Mouse (Mus musculus) adrenal gland, postnatal 36 days (tissue): ENCODE measurements around the gene Timmdc1. TPM values are rescaled to one million over a fixed set of nuclear protein-coding genes. Genes with fewer than 3 reads are reported as not detected.
"Not testable (repeated sequence)": the region's sequence is repeated elsewhere in the genome, so short reads cannot be mapped to it uniquely, and the experiment has no call there.

Source experiments
- DNase-seq, 2 experiments: peaks; one replicate each; pipeline ENCODE4 v3.0.0; 2021; ENCODE audit warnings: mixed read lengths in 1 of 2
- total RNA-seq, 2 experiments: library from RNA; stranded (reverse); gene quantifications; 2 replicates each; pipeline ENCODE4 v1.2.3; 2021

Gene Timmdc1
- total RNA-seq, 2 experiments from 2014 or later: 46.1 to 47.8 TPM

DNA sequence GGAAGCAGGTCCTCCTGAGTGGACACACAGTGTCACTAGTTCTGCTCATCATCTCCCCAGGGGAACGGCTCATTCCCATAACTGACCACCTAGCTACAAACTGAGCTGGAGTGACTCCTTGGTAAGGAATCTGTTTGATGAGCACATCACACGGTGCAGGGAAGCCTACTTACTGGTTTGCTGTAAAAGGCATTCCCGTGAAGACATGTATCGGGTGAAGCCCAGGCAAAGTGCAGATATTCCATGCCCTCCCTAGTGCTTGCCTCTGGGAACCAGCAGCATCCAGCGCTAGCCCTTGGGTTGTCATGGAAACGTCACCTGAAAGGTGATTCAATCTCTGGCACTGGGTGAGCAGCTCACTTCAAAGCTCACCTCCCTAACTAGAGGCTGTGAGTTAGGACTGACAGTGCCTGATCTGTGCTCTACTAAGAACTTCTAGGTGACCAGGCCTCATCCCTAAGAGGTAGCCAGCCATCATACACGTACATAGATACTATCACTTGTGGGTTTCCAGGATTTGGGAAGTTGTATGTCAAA lies 25.8 kb downstream of the Timmdc1 start:
- no peak for DNase-seq

DNA sequence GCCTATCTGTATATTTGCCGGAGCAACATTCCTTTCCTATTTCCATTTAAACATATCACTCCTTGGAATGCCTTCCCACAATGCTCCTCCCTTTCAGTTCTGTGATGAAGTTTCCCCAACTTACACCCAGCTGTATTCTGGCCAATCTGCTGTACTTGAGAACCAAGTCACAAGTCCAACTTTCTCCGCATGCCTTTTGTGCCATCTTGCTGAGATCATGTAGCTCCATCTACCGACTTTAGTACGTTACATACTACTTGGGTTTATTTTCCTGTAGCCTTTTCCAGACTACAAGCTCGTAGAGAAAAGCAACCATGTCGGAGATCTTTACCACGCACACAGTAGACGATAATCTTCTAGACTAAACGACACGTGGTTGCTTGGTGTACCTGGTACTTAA lies 28.6 kb downstream of the Timmdc1 start:
- no peak for DNase-seq

DNA sequence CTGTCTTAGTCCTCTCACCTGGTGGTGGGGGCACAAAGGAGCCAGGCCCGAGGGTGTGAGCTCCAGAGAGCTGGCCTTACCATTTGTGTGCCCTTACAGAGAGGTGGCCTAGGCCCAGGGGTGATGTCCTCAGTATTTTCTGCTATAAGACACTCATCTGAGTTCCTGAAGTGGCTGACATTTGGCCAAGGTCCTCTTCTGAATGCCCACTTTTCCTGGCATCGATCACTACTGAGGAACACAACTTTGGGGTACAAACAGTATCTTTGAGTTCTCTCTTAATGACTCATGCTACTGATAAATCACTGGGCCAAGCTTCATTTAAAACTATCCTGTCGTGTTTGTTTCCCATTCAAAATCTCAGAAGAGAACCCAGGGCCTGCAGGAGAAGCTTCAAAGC lies 29.9 kb downstream of the Timmdc1 start:
- peak in 1 of 2 experiments; percentile 41 for DNase-seq

DNA sequence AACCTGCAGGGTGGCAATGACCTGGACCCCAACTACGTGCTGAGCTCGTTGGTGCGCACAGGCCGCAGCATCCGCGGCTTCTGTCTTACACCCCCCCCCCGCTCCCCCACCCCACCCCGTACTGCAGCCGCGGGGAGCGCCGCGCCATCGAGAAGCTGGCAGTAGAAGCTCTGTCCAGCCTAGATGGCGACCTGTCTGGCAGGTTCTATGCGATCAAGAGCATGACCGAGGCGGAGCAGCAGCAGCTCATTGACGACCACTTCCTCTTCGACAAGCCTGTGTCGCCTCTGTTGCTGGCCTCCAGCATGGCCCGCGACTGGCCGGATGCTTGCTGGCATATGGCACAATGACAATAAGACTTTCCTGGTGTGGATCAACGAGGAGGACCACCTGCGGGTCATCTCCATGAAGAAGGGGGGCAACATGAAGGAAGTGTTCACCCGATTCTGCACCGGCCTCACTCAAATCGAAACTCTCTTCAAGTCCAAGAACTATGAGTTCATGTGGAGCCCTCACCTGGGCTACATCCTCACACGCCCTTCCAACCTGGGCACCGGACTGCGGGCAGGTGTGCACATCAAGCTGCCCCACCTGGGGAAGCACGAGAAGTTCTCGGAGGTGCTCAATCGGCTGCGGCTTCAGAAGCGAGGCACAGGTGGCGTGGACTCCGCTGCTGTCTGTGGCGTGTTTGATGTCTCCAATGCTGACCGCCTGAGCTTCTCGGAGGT lies 38.7 kb downstream of the Timmdc1 start:
- DNase-seq: no peak

DNA sequence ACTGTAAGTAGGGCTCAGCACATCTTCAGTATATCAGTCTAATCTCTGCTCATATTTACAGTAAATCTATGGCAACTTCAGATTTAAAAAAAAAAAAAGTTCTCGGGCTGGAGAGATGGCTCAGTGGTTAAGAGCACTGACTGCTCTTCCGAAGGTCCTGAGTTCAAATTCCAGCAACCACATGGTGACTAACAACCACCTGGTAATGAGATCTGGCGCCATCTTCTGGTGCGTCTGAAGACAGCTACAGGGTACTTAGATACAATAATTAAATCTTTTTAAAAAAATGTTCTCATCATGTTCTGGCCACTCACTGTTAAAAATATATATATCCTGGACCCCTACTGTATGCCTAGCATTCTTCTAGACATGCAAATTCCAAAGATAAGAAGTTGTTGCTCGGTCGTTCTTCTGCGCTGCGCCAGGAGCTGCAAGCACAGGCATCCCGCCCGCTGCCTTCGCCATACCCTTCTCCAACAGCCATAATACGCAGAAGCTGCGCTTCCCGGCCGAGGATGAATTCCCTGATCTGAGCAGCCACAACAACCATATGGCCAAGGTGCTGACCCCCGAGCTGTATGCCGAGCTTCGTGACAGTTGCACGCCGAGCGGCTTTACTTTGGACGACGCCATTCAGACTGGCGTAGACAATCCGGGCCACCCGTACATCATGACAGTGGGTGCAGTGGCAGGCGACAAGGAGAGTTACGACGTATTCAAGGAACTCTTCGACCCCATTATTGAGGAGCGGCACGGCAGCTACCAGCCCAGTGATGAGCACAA lies 39.5 kb downstream of the Timmdc1 start:
- peak; percentile 59 to 61 for DNase-seq

DNA sequence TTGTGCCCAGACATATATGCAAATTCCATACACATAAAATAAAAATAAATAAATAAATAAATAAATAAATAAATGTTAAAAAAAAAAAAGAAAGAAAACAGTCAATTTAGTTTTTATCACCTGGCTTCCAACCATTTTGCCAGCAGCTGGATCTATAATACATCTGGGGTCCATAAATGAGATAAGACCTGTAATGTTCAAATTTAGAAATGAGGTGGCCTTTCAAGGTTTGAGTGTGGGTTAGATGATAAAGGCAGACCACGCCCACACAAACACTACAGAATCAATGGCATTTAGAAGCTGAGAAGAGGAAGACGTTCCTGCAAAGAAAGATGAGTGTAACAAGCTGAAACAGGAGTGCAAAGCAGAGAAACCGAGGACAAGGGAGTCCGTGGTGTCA lies 41.1 kb downstream of the Timmdc1 start:
- DNase-seq: no peak

DNA sequence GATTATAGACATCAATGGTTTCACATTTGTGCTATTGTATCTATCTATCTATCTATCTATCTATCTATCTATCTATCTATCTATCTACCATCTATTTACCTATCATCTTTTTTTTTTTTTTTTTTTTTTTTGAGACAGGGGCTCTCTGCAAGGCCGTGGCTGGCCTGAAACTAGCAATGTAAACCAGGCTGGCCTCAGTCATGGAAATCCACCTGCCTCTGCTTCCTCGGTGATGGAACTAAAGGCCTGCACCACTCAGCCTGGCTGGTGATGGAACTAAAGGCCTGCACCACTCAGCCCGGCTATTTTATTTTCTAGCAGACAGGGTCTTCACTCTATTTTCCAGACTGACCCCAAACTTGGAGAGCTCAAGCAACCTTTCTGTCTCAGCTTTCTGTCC lies 44.2 kb downstream of the Timmdc1 start:
- DNase-seq: no peak

DNA sequence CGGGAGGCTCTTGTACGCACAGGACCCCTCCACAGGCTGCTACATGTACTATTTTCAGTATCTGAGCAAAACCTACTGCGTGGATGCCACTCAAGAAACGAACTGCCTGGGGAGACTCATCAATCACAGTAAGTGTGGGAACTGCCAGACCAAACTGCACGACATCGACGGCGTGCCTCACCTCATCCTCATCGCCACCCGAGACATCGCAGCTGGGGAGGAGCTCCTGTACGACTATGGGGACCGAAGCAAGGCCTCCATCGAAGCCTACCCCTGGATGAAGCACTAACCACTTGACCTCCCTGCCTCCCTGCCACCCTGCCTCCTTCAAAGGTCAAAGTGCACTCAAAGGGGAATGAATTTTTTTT lies 45.2 kb downstream of the Timmdc1 start:
- not testable (repeated sequence) for DNase-seq

DNA sequence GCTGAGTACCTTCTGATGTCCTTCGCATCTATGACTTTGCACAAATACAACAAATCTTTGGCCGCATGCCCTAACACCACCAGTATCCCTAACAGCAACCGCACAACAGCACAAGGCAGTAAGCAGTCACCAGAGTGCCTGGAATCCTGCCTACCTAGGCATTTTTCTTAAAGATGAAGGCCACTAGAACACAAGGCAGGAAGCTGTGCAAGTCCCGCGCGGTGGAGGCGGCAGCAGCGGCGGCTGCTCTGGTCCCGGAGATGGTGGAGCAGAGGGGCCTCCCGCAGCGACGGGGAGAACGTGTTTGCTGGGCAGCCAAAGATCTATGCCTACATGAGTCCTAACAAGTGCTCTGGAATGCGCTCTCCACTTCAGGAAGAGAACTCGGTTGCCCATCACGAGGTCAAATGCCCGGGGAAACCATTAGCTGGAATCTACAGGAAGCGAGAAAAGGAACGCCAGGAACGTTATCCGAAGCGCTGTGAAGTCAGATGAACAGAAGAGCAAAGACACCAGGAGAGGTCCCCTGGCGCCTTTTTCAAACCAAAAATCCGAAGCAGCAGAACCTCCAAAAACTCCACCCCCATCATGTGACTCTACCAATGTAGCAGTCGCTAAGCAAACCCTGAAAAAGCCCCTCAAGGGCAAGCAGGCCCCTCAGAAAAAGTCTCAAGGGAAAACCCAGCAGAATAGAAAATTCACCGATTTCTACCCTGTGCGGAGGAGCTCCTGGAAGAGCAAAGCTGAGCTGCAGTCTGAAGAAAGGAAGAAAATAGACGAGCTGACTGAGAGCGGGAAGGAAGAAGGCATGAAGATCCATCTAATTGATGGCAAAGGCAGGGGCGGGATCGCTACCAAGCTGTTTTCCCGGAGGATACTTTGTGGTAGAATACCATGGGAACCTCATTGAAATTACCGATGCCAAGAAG lies 45.9 kb downstream of the Timmdc1 start:
- peak; percentile 56 to 66 for DNase-seq

DNA sequence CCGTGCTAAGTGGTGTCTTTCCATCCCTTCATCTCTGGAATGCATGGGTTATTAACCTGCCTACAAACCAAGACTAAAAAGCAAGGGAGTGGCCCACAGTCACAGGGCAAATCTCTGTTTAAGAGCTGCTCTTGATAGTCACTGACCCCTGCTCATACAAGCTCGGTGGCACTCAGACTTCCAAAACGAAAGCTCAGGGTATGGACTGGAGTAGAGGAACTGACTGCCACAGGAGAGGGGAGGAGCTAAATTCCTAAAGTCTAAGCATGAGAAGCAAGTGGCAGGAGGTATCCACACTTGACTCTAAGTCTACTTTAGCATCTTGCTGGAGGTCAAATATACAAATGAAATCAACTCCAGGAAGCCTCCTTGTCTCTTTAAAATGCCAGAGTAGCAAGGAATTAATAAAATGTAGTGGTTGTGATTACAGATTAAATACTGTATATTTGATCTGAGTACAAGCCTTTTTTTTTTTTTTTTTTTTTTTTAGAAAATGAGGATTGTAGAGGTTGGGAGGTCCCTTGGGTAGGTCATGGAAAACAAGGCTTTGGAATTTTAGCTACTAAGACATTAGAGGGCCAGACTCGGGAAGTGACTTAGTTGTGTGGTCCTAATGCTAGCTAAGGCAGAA lies 46.7 kb downstream of the Timmdc1 start:
- DNase-seq: no peak

DNA sequence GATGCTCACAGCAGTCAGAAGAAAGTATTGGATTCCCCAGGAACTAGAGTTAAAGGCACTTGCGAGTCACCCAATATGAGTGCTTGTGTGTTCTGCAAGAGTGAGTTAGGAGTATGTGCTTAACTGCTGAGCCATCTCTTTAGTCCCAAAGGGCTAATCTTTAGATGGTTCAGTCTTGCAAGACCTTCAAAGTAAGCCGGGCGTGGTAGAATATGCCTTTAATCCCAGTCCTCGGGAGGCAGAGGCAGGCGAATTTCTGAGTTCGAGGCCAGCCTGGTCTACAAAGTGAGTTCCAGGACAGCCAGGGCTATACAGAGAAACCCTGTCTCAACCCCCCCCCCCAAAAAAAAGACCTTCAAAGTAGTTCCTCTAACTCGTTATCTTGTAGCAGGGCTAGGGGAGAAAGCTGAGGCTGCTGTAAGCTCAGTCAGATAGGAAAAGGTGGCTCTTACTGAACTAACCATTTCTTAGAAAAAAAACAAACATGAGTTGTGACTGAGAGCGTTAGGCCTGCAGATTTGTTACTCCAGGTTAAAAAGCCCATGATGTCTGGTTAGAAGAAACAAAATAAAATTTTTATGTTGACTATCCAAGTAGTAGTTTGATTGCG lies 47.7 kb downstream of the Timmdc1 start:
- DNase-seq: no peak

DNA sequence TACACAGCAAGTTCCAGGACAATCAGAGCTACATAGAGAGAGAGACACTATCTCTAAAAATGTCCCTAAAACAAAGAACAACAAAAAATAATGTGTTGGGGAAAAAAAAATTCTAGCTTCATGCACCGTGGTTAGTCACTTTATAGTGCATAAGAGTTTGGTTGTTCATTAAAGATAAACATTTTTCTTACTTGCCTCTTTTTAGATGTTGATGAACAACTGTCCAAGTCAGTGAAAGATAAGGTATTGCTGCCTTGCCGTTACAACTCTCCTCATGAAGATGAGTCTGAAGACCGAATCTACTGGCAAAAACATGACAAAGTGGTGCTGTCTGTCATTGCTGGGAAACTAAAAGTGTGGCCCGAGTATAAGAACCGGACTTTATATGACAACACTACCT lies 48.8 kb downstream of the Timmdc1 start:
- DNase-seq: no peak

DNA sequence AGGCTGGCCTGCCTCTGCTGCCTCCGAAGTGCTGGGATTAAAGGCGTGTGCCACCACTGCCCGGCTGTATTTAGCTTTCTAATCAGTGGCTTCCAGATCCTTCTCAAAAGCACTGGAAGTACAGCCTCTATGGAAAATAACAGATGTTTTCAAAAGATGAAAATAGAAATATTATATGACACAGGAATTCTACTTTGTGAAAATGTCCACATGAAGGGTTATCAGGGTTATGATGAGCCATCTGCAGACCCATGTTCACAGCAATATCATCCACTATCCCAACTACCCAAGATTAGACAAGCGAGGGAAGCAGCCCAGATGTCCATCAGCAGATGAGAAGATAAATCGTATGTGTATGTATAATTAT lies 50.0 kb downstream of the Timmdc1 start:
- DNase-seq: no peak

DNA sequence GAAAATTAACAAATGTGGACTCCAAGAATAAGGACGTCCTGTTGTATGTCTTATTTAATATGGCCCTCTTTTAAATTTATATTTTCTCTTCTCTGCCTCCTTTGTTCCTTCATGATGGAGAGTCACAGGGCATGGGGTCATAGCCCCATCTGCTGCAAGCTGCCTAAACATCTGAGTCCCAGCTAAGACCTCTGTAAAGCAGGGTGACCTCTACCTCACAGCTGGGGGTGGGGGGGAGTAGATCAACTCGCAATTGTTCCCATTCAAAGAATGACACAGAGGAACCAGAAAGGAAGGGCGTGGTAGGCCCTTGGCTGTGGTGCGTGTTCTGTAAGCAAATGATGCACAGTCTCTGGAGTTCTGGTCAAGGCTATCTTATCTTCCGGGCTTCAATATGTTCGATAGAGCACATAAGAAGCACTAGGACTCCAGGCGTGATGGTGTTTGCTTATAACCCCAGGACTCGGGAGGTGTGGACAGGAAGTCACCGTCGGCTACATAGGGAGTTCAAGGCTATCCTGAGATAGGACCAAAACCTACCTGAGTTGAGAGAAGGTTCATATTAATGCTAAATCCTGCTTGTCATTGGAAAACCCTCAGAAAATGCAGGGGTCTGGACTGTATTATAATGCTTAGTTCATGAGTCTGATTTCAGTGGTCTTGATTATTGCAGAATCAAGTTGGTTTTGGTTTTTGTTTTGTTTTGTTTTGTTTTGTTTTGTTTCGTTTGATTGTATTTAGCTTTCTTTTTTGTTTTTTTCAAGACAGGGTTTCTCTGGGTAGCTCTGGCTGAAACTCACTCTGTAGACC lies 50.6 kb downstream of the Timmdc1 start:
- no peak for DNase-seq

DNA sequence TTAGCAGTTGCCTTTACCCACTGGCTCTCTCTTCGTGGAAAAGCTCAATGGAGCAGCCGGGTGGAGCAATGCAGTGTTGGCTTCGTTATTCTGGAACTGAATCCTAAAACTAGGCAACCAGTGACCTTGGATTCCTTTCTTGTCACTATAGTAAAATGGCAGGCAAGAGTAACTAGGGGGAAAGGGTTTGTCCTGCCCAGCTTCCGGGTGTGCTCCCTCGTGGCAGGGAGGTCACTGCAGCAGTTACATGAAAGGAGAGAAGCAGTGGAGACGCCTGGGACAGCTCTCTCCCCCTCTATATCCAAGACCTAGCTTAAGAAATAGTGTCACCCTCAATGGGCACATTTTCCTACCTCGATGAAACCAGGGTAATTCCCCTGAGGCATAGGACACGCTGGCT lies 53.0 kb downstream of the Timmdc1 start:
- DNase-seq: no peak

DNA sequence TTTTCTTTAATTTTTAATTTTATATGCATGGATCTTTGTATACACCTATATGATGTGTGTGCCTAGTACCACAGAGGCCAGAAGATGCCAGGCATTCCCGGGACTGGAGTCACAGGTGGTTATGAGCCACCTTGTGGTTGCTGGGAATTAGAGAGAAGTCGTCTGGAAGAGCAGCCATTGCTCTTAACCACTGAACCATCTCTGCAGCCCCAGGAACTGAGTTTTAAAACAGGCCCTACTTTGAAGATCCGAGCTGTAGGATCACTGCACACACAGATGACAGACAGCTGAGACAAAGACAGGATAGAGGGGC lies 53.8 kb downstream of the Timmdc1 start:
- DNase-seq: no peak

DNA sequence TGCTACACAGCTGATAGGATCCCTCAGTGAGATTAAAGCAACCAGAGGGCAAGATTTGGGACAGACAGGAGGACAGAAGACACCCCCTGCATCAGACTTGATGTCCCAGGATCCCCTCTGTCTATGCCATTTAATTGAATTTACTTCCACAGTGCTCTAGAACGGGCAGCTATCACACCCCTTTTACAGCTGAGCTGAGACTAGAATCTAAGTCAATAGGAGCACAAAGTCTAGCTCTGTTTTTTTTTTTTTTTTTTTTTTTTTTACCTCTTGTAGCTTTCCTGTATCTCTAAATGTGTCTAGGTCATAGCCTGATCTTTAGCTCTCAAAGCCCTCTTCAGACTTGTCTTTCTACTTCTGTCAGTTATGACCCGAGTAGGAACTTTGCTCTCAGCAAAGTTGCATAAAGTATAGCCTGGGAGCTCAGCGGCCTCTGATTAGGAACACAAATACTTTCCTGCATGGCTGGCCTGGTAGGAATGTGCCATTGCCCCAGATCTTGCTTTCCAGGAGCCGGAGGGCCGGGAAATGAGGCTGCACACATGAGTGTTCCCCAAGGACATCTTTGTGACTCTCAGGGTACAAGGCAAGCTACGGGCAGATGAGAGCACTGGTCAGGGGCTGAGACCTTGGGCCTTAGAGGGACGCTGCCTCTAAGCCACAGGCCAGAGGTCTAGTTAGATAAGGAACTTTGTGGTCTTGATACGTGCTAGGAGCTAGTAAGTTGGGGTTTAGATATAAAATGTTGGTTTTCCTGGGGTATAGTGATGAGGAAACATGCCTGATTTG lies 54.4 kb downstream of the Timmdc1 start:
- DNase-seq: peak; percentile 67 to 69

DNA sequence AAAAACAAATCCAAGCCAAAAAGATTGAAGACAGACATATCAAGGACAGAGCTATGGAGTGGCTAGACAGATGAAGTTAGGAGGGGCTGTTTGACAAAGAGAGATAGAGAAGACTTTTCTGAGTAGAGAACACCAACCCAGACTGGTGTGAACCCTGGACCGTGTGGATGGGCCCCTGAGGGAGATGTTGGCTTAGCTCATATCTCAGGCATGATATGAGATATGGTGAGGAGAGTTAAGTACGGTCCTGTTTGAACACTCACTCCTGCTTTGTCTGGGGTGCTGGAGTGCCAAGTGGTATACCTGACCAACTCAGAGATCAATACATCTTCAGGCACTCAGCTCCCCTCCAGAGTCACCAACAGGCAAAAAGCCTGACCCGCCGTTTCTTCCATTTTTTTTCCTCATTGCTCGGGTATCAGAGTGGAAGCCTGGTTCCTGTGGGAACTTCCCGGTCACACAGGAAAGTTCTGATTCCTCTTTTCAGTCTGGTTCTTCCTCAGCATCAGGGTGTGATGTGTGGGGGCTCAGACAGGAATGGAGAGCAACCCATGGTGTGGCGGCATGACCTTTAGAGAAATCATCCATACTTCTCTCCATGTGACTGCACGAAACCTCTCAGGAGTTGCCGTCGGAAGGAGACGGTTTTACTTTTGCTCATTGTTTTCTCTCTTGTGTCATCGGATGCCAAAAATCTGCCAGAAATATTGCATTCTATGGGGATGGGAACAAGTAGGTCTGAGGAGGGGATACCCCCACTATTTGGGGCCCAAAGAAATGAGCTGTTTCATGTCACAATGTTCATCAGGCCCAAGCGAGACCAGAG lies 55.2 kb downstream of the Timmdc1 start:
- DNase-seq: no peak

DNA sequence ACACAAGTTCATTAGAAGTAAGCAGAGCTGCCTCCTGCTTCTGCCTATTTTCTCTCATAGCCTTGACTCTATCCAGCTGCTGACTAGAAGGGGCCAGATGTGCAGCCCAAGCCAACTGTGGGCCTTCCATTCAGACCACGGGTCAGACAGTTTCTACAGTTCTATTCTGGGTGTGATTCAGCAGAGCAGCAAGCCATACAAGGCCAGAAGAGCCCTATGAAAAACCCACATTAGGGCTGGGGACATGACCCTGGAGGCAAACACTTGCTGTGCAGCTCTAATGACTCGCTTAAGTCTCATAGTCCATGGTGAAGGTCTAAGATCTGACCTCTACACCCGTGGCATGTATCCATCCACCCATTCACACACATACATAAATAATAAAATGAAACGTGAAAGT lies 56.4 kb downstream of the Timmdc1 start:
- DNase-seq: no peak
